Mouse (Mus musculus) embryonic fibroblast, embryonic 13.5 days (primary cell): Measurements from ENCODE around the gene Tbxas1.

Experiments
- CTCF ChIP-seq: IDR thresholded peaks from 2 replicates; pipeline ENCODE4 v1.5.1; 2011; ENCODE audit warnings: mild to moderate bottlenecking, control low read depth, low read length, moderate library complexity, borderline replicate concordance; ENCODE audit not compliant: insufficient read depth
- POLR2A ChIP-seq: IDR thresholded peaks from 2 replicates; pipeline ENCODE4 v1.6.1; 2011; ENCODE audit warnings: low read depth, mild to moderate bottlenecking, control low read depth, low read length, moderate library complexity

DNA sequence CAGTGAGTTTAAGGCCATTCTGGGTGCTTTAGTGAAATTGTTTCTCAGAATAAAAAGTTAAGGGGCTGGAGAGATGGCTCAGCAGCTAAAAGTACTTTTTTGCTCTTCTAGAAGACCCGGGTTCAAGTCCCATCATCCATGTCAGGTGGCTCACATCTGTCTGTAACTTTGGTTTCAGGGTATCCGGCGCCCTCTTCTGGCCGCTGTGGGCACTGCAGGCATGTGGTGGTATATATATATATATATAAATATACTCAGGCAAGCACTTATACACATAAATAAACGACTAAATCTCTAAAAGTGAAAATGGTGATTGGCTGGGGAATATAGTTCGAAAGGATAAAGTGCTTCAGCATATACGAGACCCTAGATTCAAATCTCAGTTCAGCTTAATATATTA, 143.6 kb downstream of the Tbxas1 start:
- TF ChIP-seq POLR2A, result no peak
- TF ChIP-seq CTCF, result no peak
